Mouse (Mus musculus) naive thymus-derived CD4-positive, alpha-beta T cell, adult 2 months (primary cell): Measurements from ENCODE around the gene Rgs13.
"Not testable (repeated sequence)": the region's sequence is repeated elsewhere in the genome, so short reads cannot be mapped to it uniquely, and the experiment has no call there.

ENCODE experiments used
- DNase-seq: peaks from one replicate; pipeline ENCODE4 v3.0.0-alpha.2; 2011; ENCODE audit warnings: low read depth

Gene Rgs13

DNA sequence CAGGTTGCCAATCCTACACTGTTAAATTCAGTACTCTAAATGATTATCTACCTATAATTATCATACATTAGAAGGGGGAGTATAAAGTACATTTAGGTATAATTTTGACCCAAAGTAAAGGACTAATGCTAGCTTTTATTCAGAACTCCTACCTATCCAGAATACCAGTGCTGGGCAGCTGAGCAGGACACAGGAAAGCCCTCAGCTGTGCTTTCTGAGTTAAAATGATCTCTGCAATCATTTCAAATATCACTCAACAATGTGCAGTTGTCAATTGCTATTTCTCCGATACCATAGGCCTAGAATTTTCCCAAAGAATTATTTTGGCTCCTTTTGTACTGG lies 25.0 kb downstream of the Rgs13 start:
- no peak for DNase-seq

DNA sequence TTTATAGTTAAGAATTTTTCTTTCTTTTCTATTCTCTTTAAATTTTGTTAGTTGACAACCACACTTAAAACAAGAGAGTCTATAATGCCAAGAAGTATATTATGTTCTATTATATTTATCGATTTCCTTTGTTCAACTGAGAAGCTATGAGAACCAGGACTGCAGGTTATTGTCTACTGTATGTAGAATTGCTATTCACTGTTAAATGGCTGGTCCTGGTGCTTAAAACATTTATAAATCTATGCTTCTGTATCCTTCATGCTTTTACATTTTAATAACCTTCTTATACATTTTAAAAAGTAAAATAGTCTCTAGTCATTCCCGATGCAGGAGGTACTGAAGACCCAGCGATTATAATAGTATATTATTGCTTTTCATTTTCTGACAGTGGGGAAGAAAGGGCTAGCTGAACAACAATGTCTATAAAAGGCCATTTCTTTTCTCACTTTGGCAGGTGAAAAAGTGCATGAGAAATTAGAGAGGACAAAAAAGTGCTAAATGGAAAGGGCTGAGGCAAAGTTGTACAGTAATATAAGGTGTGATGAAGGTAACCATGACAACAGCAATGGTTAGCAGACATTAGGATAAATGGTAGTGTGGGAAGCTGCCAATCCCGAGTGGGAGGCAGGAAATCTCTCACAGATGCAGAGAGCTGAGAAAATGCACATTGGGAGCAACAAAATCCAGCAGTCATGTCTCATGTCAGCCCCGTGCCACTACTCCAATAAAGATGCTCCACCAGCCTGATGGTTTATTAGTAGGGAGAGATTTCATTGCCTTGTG lies 25.6 kb downstream of the Rgs13 start:
- DNase-seq, result no peak

DNA sequence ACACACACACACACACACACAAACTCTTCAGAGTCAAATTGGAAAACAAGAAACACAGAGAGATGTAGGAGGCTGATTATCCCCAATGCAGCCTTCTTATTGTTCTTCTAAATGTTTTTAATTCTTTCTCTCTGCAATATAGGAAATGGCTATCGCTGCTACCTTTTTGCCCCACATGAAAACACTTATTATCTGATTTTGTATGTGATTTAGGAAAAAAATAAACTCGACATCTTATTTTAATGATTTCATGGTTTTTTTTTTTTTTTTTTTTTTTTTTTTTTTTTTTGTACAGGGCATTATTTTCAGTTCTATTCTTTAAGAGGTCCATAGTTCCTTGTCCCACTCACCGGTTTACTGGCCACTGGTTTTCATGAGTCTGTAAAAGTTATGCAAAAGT lies 27.2 kb downstream of the Rgs13 start:
- DNase-seq, result no peak

DNA sequence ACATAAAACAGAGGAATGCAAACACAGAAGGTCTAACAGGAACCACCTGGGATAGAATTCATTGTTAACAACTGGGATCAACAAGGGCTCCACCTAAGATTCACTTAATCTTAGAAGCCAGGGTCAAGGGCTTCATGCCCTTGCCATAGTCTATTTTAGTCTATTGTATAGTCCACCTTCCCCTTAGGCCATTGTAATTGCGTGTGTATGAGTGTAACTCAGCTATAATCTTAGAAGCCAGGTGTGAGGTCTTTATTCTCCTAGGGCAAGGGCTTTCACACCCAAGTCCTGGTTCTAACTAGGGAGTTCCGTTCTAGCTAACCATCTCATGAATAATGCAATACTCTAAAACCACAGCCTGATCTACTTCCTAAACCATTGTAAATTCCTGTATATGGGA lies 35.8 kb downstream of the Rgs13 start:
- not testable (repeated sequence) for DNase-seq

DNA sequence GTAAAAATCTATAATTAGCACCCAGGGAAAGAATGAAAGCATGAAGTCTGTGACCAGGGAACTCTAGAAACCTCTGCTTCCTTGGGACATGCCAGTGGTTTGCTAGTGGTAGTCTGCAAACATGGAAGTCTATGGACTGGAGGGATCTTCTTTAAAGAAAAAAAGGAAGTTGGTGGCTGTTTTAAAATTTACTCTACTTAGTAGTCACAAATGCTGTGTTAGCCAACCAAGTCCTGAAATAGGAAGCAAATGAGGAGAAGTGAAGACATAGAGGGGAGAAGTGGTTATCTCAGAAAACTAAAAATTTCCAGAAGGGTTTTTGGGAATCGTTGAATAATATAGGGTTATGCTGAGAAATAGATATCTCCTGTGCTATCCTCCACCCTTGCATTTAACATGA lies 37.3 kb downstream of the Rgs13 start:
- no peak for DNase-seq

DNA sequence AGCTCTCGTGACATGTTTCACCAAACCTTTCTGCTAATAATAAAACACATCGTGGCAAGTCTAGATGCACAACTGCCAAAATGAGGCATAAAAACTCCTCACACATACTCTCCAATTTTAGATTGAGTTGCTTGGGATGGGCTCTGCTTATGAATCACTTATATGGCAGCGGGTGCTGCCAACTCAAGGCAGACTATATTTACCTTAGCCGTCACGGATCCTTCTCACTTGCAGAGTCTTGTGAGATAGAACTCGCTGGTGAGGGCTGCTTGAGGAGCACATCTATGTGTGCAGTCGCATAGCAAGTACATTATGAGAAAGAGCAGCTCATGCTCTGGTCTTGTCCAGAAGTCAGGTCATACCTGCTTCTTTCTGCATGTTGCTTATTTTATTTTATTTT lies 49.2 kb downstream of the Rgs13 start:
- no peak for DNase-seq

DNA sequence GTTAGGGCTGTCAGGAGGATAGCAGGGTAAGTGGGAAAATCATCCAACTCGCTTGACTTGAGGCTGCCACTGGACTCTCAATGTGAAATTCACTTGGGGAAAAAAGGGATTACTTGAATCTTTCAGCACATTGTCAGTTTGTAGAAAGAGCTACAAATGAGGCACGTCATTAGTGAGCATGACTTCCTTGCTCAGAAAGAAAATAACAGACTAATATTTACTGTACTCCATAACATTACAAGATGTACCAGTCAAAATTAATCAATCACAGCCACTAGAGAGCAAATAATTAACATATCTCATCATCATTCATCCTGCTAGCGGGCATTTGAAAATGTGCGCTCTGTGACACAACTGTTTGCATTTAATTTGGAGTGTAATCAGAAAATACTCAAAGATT lies 57.1 kb downstream of the Rgs13 start:
- DNase-seq, result no peak

DNA sequence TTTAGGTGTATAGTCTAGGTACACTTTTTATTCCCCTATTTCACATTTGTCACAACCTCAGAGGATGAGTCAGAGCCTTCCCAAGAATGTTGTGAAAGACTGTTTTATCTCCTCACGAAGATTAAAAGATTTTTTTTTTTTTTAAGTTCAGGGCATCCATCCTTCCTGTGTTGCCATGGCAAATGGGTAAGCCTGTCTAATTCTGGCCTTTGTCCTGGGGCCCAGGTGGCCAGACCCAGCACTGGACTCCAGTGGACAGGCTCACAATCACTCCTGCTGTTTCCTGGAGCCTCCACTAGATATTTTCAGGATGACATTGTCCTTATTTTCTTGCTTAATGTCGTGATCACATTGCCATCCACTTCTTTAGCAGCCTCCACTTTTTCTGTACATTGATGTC lies 57.7 kb downstream of the Rgs13 start:
- no peak for DNase-seq

DNA sequence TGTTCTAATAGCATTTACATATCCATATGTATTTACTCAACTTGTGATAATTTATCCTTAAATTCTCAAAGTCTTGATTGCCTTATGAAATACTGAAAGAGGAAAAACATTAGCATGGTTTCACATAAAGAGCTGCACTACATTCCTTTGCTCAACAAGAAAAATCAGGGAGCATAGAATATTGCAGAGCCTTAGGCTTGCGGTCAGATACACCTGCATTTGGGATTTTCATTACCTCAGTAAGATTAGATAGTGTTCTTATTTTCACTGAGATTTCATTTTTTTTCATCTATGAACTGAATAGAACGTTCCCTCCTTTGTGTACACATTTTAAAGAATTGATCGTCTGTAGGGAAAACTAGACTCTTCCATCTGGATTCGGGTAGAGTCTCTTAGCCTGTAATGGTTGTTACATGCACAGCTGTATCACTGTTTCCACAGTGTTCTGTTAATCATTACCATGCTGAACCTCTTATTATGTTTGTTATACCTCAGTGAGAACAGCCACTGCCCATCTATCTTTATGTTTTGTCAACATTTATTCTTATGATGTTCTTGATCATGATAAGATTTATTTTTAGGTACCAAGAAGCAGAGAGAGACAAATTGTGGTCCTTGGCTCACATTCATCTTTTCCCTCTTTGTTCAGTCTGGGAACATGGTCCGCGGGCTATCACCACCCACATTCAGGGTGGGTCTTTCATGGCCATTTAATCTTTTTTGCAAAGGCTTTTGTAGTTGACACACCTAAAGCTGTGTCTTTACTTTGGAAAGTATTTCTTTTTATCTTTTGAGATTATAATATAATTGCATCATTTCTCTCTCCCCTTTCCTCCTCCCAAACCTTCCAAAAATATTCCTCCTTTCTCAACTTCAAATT lies 61.1 kb downstream of the Rgs13 start:
- DNase-seq, result no peak

DNA sequence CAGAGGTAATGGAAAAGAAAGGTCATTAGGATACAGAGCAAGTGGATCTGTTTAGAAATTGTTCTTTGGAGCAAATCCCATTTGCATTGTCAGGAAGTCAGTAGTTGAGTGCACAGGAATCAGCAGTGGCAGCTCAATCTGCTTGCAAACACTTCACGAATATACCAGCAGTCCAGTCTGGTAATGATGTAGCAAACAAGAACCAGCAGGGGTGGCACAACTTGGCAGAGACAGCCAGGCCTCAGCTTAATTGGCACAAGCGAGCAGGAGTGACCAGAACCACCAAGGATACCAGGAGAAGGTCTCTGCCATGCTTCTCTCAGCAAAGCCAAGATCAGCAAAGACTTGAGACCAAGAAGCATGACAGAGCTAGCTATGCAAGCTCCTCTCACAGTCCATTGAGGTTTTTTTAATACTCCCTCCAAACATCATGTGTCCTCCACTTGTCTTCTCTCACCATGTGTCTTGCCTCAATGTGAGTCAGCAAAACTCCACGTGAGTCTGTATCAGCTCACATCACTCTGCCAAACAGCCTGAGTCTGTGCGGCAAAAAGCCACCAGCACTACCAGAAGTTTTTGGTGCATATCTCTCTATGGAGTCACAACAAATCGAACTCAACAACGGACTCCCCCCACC lies 63.6 kb downstream of the Rgs13 start:
- DNase-seq, result no peak

DNA sequence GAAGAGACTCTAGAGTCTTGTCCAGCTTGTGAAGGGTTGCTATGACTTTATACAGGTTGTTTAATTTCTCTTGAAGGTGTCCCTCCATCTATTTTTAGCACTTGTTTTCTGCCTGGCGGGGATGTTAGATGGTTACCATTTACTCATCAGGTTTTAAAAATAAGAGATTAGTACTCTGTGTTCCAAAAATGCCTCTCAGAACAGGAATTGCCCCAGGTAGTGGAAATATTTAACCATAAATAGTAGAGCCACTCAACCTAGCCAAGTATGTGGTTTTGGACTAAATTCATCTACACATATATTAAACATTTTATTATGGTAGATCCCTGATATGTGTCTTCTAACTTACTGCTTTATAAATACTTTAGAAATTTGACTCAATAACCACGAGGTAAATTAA lies 64.2 kb downstream of the Rgs13 start:
- no peak for DNase-seq

DNA sequence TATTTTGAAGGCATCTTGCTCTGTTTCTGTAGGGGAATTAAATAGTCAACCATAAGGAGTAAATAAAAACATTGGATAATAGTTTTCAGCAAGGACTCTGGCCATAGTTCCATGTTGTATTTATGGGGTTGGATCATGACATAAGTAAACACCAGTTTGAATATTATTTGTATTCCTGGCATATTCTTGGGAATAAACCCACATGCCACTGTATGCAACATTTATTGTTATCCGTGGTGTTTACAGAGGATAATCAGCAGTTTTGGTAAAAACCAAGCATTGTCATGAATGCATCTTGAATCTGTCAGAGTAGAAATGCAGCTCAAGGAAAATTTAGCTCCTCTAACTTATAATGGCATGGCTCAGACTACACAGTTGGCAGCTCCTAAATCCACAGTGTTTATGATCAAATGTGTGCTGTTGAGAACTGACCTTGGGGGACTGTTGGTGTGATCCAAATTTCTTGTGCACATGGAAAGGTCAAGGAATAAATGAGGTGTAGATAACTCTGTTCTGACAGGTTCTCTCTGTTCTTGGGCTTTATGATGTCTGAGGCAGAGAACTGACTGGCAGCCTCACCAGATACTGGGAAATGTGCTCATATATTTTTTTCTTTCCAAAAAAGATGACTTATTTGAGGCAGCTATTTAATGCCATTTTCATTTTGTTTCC lies 78.4 kb downstream of the Rgs13 start:
- DNase-seq, result no peak

DNA sequence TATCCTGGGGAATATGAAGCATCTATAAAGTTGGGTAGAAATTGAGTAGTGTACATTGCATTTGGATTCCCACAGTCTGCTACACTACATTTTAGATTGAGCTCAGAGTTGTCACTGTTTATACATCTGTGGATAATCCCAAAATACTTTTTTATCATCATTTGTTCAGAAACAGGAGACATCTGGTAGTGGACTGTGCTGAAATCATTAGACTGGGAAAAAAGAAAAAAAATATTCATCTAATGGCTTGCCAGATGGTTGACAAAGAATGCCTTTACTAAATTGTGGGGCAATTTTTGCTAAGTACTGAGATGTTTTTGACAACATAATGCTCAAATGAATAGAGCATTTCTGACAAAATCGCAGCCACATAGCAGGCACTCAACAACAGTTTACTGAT lies 86.8 kb downstream of the Rgs13 start:
- no peak for DNase-seq
